Mouse (Mus musculus) hematopoietic stem cell, adult 5-6 weeks (primary cell): ENCODE measurements around the gene Cxcl13. TPM values are rescaled to one million over a fixed set of nuclear protein-coding genes. Genes with fewer than 3 reads are reported as not detected.
"Not testable (repeated sequence)": the region's sequence is repeated elsewhere in the genome, so short reads cannot be mapped to it uniquely, and the experiment has no call there.

Source experiments
- ATAC-seq, 2 experiments: fragments of 125-278 bp in 1 of 2; replicated peaks in 1 of 2; 2 replicates each; pipeline ENCODE4 v1.8.0; 2016 to 2017; ENCODE audit warnings: inconsistent platforms in 2 of 2, mild to moderate bottlenecking in 2 of 2, moderate number of reproducible peaks in 2 of 2, low read depth in 1 of 2, moderate TSS enrichment in 1 of 2; ENCODE audit not compliant: low FRiP score in 2 of 2, poor library complexity in 2 of 2, severe bottlenecking in 2 of 2, insufficient read depth in 1 of 2, low TSS enrichment in 1 of 2
- total RNA-seq: library from RNA; stranded (forward); fragments of 172-1452, 232-1000 nt; gene quantifications from 2 replicates; pipeline ENCODE4 v1.2.3, GENCODE M21; 2017

Cxcl13 gene
- total RNA-seq, 1 experiment from 2014 or later, result not detected

GRCm38 (mm10) chr5:95970845-95971244, 14.1 kb downstream of the Cxcl13 start:
- ATAC-seq, result no peak

GRCm38 (mm10) chr5:95972208-95972607, 15.5 kb downstream of the Cxcl13 start:
- ATAC-seq, result no peak

- not testable (repeated sequence) for ATAC-seq
These were observed 17.1 kb downstream of the Cxcl13 start for GRCm38 (mm10) chr5:95973806-95974205.

- ATAC-seq, result no peak
These were observed 19.5 kb downstream of the Cxcl13 start for GRCm38 (mm10) chr5:95976299-95976698.

- no peak for ATAC-seq
These were observed 27.2 kb downstream of the Cxcl13 start for GRCm38 (mm10) chr5:95983797-95984486.

- no peak for ATAC-seq
These were observed 34.9 kb downstream of the Cxcl13 start for GRCm38 (mm10) chr5:95991339-95992292.

GRCm38 (mm10) chr5:95997276-95997675, 40.5 kb downstream of the Cxcl13 start:
- ATAC-seq, result no peak

- no peak for ATAC-seq
These were observed 46.6 kb downstream of the Cxcl13 start for GRCm38 (mm10) chr5:96003348-96003747.

- ATAC-seq, result no peak
These were observed 51.6 kb downstream of the Cxcl13 start for GRCm38 (mm10) chr5:96008274-96008842.

GRCm38 (mm10) chr5:96009076-96009475, 52.3 kb downstream of the Cxcl13 start:
- ATAC-seq, result no peak

Other genes with a start within 250 kb of the Cxcl13 start
- gene Gm7978, start 220.8 kb upstream of the Cxcl13 start, total RNA-seq, result not detected in 2 replicates
- gene Gm7982, start 214.9 kb upstream of the Cxcl13 start, total RNA-seq, result not detected in 2 replicates
- gene E330014E10Rik, start 181.0 kb upstream of the Cxcl13 start, total RNA-seq, result not detected in 2 replicates
- gene Cnot6l, start 207.2 kb downstream of the Cxcl13 start, total RNA-seq, result 109 and 128 TPM in 2 replicates